Mouse (Mus musculus): ENCODE measurements around the gene Myo15. TPM values are rescaled to one million over a fixed set of nuclear protein-coding genes. Genes with fewer than 3 reads are reported as not detected.

Myo15 gene
- total RNA-seq, 2 experiments from 2014 or later: 0.05 to 0.09 TPM

DNA sequence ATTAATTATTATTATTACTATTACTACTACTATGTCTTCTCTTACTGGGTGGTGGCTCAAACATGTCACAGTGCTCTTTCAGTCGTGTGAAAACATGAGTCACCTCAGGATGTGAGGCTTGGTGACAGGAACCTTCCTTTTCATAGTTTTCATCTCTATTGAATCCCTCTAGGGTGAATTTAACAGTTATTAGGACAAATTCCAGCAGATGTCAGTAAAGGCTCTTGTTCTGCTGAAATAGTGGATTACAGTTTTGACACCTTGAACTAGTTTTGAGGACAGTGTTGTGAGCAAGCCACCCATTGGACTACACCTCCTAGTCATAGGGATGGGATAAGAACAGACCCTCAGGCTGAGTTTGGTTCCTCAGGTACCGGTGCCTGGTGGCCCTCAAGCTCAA is 26.6 kb downstream of the Myo15 start:
- DNase-seq (ENCODE audit: extremely low spot score in 1 of 2, low spot score in 1 of 2): no peak

DNA sequence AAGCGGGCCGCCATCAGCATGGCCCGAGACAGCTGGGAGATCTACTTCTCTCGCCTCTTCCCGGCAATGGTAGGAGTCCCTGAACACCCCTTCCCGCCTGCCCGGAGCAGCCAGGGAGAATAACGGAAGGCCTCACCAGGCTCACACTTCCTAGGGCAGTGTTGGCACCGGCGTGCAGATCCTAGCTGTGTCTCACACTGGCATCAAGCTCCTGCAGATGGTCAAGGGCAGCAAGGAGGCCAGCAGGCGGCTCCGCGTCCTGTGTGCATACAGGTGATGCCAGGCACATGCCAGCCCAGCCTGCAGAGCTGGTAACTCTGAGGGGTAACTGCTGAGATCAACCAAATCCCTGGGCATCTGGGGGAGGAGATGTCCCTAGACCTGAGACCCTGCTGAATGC is 38.1 kb downstream of the Myo15 start:
- DNase-seq (ENCODE audit: extremely low spot score in 1 of 2, low spot score in 1 of 2): no peak

DNA sequence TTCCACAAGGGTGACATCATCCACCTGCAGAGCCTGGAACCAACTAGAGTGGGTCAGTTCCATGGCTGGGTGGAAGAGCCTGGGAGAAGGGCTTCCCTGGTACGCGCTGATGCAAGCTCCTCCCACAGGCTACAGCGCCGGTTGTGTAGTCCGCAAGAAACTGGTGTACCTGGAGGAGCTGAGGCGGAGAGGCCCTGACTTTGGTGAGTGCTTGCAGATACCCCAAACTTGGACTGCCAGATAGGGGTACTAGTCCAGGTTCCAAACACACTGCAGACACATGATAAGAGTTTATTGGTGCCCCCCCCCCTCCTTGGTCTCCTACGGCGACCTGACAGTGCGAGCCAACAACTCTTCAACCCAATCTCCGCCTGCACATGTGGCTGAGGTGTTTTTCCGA is 39.8 kb downstream of the Myo15 start:
- no peak for DNase-seq (ENCODE audit: extremely low spot score in 1 of 2, low spot score in 1 of 2)

- DNase-seq (ENCODE audit: extremely low spot score in 1 of 2, low spot score in 1 of 2): no peak
Observed at GRCm38 (mm10) chr11:60509500-60509899, 40.4 kb downstream of the Myo15 start.

GRCm38 (mm10) chr11:60511893-60512292 is 42.8 kb downstream of the Myo15 start:
- DNase-seq (ENCODE audit: extremely low spot score in 1 of 2, low spot score in 1 of 2): no peak

DNA sequence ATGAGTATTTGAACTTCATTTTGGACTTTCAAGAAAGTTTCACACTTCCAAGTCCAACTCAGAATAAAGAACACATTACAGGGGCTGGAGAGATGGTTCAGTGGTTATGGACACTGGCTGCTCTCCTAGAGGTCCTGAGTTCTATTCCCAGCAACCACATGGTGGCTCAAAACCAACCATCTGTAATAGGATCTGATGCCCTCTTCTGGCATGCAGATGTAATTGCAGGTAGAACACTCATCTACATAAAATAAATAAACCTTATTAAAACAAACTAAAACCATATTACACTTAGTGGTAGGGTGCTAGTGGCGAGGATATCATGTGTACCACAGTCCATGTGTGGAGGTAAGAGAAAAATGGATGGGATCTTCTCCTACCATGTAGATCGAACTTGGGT is 43.4 kb downstream of the Myo15 start:
- DNase-seq (ENCODE audit: extremely low spot score in 1 of 2, low spot score in 1 of 2): no peak

DNA sequence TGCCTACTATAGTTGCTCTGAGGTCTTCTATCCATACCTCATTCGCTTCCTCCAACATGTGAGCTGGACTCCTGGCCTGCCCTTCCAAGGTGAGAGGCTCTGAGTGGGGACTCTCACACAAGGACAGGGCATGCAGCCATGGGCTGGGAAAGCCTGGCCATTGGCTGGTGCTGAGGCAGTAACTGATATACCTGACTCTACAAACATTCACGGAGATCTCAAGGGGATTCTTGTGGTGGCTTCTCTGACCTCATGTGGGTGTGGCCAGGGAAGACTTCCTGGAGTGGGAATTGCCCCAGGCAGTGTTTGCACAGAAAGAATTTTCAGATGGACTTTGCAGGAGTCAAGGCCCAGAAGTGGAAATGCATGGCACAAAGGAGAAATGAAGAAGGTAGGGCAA is 45.8 kb downstream of the Myo15 start:
- DNase-seq (ENCODE audit: extremely low spot score in 1 of 2, low spot score in 1 of 2): no peak

DNA sequence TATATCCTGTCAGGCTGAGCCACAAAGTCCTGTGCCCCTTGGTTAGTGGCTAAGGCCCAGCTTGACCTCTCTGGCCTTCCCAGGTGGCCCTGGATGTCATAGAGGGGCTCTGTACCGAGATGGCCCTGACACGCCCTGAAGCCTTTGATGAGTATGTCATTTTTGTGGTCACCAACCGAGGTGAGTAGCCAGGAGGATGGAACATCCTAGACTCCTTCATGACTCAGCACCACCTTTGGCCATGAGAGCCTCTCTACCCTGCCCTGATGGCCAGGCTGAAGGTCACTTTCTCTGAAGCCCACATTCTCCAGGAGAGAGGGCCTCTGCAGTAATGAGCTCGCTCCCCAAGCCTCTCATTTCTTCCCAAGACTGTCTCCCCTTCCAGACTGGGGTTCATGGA is 49.2 kb downstream of the Myo15 start:
- no peak for DNase-seq (ENCODE audit: extremely low spot score in 1 of 2, low spot score in 1 of 2)

DNA sequence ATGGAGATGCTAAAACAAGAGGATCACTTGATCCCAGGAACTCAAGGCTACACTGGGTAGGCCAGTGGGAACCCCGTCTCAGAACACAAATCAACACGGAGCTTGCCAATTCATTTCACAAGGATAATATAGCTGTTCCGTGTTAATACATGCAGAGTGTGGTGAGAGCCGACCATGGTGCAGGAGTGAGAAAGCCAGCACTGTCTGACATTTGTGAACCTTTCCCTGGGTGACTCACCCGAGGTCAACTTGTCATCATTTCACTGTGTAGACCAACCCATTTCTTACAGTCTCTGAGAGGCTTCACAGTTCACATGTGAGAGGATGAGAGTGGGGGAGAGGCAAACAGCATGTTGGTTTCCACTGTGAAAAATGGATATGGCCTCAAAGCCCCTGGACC is 52.9 kb downstream of the Myo15 start:
- DNase-seq (ENCODE audit: extremely low spot score in 1 of 2, low spot score in 1 of 2): no peak

- DNase-seq (ENCODE audit: extremely low spot score in 1 of 2, low spot score in 1 of 2): no peak
Observed at GRCm38 (mm10) chr11:60522661-60523365, 53.7 kb downstream of the Myo15 start.

DNA sequence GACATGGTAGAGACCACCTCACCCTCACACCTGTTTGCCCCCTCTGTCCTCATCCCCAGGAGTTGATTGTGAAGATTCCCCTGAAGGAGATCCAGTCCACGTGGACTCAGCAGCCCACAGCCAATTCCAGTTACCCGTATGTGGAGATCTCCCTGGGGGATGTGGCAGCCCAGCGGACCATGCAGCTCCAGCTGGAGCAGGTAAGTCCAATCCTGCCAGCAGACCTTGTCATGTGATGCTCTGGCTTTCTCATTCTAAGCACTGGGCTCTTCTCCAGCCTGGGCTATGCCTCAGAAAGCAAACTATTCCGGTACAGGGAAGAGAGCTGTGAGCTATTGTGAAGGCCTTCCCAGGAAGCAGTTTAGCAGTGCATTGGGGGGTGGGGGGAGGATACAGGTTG is 57.3 kb downstream of the Myo15 start:
- DNase-seq (ENCODE audit: extremely low spot score in 1 of 2, low spot score in 1 of 2): no peak

DNA sequence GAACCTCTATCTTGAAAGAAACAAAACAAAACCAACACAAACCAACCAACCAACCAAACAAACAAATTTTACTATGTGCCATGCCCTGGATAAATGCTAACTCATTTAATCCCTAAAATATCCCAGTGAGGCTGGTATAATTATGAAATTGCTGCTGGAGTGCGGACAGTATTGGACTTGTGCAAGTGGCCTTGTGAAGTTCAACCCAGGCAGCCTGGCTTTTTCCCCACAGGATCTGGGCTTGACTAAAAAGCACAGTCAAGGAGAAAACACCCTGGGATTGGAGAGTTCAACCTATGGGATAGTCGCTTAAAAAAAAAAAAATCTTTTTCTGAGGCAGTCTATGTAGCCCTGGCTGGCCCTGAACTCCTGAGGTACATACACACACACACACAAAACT is 66.5 kb downstream of the Myo15 start:
- no peak for DNase-seq (ENCODE audit: extremely low spot score in 1 of 2, low spot score in 1 of 2)

- DNase-seq (ENCODE audit: extremely low spot score in 1 of 2, low spot score in 1 of 2): peak; percentile 25 to 33
Observed at GRCm38 (mm10) chr11:60536180-60536858, 67.2 kb downstream of the Myo15 start, which contains the start of gene Alkbh5. Gene Alkbh5, plus strand, starts transcription at chr11:60536381.

GRCm38 (mm10) chr11:60536859-60537467 is 67.8 kb downstream of the Myo15 start:
- peak; percentile 84 to 87 for DNase-seq (ENCODE audit: extremely low spot score in 1 of 2, low spot score in 1 of 2)

DNA sequence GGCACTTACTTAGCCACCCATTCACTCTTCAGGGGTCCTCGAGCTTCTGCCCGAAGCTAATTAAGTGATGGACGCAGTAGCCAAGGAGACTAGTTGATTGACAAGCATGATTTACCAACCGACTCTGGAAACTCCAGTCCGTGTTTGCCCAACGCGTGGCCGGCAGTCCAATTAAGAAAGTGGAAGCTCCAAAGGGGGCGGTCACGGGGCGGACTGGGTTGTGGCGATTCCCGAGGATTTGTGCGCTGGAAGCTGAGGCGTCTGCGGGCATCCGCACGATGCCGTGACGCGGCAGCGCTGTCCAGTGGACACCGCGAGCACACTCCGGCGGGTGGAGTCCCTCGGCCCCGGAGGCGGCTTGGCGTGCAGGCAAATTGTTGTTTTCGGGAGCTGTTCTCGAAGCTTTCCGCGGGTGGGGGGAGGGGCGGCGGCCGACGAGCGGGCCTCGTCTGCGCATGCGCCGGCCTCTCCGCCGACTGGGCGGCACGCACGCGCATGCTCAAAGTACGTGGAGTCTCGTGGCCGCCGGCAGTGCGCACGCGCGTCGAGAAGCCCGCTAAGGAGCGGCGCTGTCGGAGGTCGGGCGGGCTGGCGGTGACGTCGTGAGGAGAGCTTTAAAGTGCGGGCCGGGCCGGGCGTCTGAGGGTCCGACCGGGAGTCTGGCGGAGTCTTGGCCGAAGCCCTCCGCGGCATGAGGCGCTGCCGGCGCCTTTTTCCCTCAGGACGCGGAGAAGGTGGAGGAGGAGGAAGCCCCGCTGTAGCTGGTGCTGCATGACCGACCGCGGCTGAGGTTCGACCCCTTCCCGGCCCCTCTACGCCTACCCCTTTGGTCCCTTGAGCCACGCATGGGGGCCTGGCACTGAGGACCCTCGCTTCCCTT is 68.6 kb downstream of the Myo15 start:
- DNase-seq (ENCODE audit: extremely low spot score in 1 of 2, low spot score in 1 of 2): peak; percentile 89 to 94

GRCm38 (mm10) chr11:60538371-60539281 is 69.5 kb downstream of the Myo15 start:
- peak in 1 of 2 experiments; percentile 20 for DNase-seq (ENCODE audit: extremely low spot score in 1 of 2, low spot score in 1 of 2)

DNA sequence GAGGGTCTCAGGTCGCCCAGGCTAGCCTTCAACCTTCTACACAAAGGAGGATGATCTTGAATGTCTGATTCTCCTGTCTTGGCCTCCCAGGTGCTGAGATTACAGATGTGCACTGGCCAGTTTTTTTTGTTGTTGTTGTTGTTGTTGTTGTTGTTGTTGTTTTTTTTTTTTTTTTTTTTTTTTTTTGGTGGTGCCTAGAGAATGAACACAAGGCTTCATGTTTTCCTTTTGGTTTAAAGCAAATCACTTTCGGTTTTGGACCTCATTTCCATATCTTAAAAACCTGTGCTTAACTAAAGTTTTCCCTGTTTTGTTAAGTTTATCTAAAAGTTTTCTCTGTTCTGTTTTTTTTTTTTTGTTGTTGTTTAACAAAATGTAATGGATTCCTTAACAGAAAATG is 70.4 kb downstream of the Myo15 start:
- DNase-seq (ENCODE audit: extremely low spot score in 1 of 2, low spot score in 1 of 2): no peak

GRCm38 (mm10) chr11:60540002-60540610 is 71.0 kb downstream of the Myo15 start:
- DNase-seq (ENCODE audit: extremely low spot score in 1 of 2, low spot score in 1 of 2): no peak

DNA sequence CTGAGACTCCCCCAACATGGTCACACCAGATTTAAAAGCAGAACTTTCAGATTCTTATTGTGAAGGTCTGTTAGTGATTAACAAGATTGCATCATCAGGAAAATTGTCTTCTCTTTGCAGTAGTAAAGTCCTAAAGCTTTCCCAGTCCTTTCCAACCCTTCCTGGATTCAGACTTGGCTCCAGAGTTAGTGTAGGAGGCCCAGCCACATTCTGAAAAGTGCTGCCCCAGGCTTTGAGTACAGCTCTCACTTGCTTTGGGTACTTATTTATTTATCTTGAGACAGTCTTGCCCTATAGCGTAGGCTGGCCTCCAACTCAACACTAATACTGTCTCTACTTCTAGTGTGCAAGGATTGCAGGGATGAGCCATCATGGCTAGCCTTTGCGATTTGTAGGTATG is 71.6 kb downstream of the Myo15 start:
- DNase-seq (ENCODE audit: extremely low spot score in 1 of 2, low spot score in 1 of 2): no peak
